Mouse (Mus musculus): Measurements from ENCODE around the gene Chek2. TPM values are rescaled to one million over a fixed set of nuclear protein-coding genes. Genes with fewer than 3 reads are reported as not detected.
"Not testable (repeated sequence)": the region's sequence is repeated elsewhere in the genome, so short reads cannot be mapped to it uniquely, and the experiment has no call there.

Gene Chek2
- polyA plus RNA-seq, 1 experiment from 2014 or later = 23.5 TPM

DNA sequence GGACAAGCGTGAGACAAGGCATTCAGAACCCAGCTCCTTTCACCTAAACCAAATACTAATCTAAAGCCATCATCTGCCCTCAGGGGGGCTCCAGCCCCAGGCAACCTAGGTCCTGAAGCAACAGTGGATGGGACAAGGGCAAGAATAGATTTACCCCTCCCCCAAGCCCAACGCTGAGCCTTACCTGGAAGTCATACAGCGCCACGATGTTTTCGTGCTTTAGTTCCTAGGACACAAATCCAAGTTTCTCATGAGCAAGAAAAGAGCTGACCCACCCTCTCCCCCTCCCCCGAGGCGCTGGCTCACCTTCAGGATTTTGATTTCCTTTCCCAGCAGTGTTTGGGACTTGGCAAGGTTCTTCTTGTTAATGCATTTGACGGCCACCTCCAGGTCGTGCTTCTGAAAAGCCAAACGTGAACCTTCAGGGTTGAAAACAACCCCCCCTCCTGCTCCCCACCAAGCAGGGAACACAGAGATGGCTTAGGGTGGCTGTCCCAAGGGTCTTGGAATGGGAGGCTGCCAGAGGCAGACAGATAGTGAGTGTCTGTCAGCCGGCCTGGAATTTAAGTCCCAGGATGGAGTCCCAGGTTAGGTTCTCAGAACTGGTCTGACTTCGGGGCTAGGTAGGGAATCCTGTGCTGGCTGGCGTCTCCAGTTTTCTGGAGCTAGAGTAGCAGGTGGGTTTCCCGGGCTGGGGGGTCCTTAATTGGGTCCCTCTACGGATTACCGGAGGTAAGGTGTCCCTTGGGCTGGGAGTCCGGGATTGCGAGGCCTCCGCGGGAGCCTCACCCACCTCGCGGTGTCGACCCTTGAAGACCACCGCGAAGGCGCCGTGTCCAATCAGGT is 30.7 kb upstream of the Chek2 start:
- H3K27ac ChIP-seq (replicated peaks) = peak overlapping the region; percentile 88
- no peaks in the 10 kb centered on the region for H3K27me3 ChIP-seq
- H3K4me3 ChIP-seq (replicated peaks) = peak overlapping the region; percentile 96
- 1% methylated on average over 27 of the region's 27 CpGs for WGBS
- ATAC-seq (ENCODE audit: insufficient number of reproducible peaks, low FRiP score, low TSS enrichment, low read depth) = no peak
- H3K36me3 ChIP-seq = peaks cover 14% of the 10 kb centered on the region; the same call in 1 of the 2 replicates
- peak overlapping the region; percentile 96 for H3K9ac ChIP-seq
- H3K4me2 ChIP-seq (replicated peaks) = peak overlapping the region; percentile 84
- no peaks in the 10 kb centered on the region for H3K9me3 ChIP-seq (replicated peaks)
- H3K4me1 ChIP-seq = peaks cover 47% of the 10 kb centered on the region

DNA sequence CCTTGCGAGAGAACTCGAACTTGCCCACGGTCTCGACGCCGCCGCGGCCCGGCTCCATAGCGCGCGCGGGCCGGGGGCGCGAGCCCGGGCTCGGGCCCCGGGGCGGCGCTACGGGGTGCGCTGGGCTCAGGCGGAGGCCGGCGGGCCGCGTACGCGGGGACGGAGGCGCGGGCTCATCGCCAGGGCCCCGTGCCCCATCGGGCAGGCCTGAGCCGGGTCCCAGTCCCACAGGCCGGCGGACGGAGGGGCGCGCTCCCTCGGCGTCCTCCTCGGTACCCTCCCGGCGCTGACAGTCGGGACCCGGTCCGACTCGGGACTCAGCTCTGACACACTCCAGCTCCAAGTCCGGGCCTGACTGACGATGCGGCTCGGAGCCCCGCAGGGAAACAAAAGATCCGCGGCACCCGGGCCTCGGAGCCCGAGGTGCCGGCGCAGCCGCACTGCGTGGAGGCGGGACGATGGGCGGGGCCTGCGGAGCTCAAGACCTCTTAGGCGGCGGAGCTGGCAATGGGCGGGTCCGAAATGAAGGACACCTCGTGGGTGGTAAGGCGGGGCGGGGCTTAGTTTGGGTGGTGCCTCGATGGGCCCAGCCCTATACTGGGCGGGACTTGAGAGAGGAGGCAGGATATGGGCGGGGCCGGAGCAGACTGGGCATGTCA is 30.0 kb upstream of the Chek2 start, which contains the start of gene Ulk1:
TSS of gene Ulk1 (minus strand) at position 431 of the 659 bp plus-strand sequence.
- H3K27ac ChIP-seq (replicated peaks) = peak within 1 kb of the TSS; percentile 88
- H3K27me3 ChIP-seq = no peaks in the 10 kb centered on the region
- peak within 1 kb of the TSS; percentile 96 for H3K9ac ChIP-seq
- H3K36me3 ChIP-seq = peaks cover 13% of the 10 kb centered on the region; the same call in 1 of the 2 replicates
- peak within 1 kb of the TSS; percentile 84 for H3K4me2 ChIP-seq (replicated peaks)
- ATAC-seq (ENCODE audit: insufficient number of reproducible peaks, low FRiP score, low TSS enrichment, low read depth) = peak; percentile 97
- H3K9me3 ChIP-seq (replicated peaks) = no peaks in the 10 kb centered on the region
- WGBS = under 1% methylated on average over 75 of the region's 80 CpGs
- H3K4me3 ChIP-seq (replicated peaks) = peak within 1 kb of the TSS; percentile 96
- H3K4me1 ChIP-seq = peaks cover 43% of the 10 kb centered on the region

DNA sequence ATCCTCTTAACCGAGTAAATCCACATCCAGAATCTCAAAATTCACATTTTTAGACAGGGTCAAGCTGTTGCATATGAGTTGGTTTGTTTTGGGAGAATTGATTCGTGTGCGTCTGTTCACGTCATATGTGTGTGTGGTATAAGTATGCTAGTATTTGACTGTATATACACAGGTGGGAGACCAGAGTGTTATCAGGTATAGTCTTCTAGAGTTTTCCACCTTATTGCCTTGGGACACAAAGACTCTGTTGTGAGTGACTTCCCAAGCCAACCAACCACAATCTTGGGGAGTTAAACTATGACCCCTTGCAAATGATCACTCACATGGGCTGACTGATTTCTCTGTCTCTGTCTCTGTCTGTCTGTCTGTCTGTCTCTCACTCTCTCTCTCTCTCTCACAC is 15.4 kb upstream of the Chek2 start:
- Histone ChIP-seq H3K4me3 (replicated peaks) (no peak overlapping the region), H3K27me3 (no peaks in the 10 kb centered on the region), H3K4me1 (no peaks in the 10 kb centered on the region), H3K4me2 (replicated peaks) (no peak overlapping the region), H3K9ac (no peak overlapping the region), H3K27ac (replicated peaks) (no peak overlapping the region), H3K36me3 (0 out of 2 replicates have a peak, but pooled peaks cover 4% of the 10 kb centered on the region), H3K9me3 (replicated peaks) (no peaks in the 10 kb centered on the region)
- ATAC-seq (ENCODE audit: insufficient number of reproducible peaks, low FRiP score, low TSS enrichment, low read depth) = no peak
- WGBS = 65% methylated on average over 4 of the region's 4 CpGs

DNA sequence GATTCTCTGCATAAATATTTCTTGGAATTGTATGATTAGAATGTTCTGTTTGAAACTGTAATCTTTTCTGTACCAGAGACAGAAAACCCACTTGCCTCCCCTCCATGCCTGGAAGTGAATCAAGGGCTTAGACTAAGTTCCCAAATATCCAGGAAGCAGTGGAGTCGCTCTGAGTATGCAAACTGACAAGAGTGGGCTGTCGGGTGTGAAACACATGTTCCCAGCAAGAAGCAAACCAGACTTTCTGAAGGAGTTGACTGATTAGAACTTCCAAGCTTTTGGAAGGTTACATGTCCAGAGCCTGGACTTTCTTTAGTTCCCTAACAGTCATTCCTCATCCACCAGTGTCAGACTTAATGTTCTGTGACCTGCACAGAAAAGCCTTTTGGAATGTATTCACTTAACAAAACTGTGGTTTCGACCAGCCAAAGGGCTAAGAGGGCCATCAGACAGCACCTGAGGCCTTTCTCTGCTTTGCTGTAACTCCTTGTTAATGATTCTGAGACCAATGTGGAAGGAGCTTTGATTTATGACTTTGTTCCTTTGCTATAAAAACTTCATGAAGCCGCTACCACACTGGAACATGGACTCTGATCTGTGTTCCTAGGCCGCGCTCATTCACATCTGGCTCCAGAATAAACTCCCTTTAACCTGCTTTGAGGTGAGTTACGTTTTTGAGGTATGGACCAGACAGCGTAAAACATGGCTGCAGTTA is 12.8 kb upstream of the Chek2 start:
- Histone ChIP-seq H3K27me3 (no peaks in the 10 kb centered on the region), H3K36me3 (peaks cover 11% of the 10 kb centered on the region; the same call in 1 of the 2 replicates), H3K9ac (no peak overlapping the region), H3K4me2 (replicated peaks) (no peak overlapping the region), H3K9me3 (replicated peaks) (no peaks in the 10 kb centered on the region), H3K27ac (replicated peaks) (no peak overlapping the region), H3K4me1 (no peaks in the 10 kb centered on the region), H3K4me3 (replicated peaks) (no peak overlapping the region)
- ATAC-seq (ENCODE audit: insufficient number of reproducible peaks, low FRiP score, low TSS enrichment, low read depth) = no peak
- 83% methylated on average over 8 of the region's 8 CpGs for WGBS

DNA sequence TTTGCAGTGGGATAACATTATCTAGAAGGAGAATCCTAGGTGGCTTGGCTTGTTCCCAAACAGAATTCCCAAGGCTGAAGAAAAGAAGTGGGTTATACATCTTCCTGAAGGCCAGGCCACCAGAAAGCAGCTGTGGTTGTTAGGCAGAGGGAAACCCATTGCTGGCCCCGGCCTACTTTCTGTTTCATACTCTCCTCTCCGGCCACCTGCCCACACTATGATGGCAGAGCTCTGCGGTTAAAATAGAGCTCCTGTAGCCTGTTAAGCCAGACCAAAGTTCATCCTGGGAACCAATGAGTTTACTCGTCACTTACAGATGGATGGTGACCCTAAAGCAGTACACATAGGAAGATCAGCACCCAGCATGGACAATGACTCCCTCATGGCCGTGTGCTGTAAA is 12.2 kb upstream of the Chek2 start:
- Histone ChIP-seq H3K27ac (replicated peaks) (no peak overlapping the region), H3K4me2 (replicated peaks) (no peak overlapping the region), H3K9me3 (replicated peaks) (no peaks in the 10 kb centered on the region), H3K36me3 (peaks cover 14% of the 10 kb centered on the region; the same call in 1 of the 2 replicates), H3K4me3 (replicated peaks) (no peak overlapping the region), H3K9ac (no peak overlapping the region), H3K4me1 (no peaks in the 10 kb centered on the region), H3K27me3 (no peaks in the 10 kb centered on the region)
- no peak for ATAC-seq (ENCODE audit: insufficient number of reproducible peaks, low FRiP score, low TSS enrichment, low read depth)
- 89% methylated on average over 5 of the region's 5 CpGs for WGBS

DNA sequence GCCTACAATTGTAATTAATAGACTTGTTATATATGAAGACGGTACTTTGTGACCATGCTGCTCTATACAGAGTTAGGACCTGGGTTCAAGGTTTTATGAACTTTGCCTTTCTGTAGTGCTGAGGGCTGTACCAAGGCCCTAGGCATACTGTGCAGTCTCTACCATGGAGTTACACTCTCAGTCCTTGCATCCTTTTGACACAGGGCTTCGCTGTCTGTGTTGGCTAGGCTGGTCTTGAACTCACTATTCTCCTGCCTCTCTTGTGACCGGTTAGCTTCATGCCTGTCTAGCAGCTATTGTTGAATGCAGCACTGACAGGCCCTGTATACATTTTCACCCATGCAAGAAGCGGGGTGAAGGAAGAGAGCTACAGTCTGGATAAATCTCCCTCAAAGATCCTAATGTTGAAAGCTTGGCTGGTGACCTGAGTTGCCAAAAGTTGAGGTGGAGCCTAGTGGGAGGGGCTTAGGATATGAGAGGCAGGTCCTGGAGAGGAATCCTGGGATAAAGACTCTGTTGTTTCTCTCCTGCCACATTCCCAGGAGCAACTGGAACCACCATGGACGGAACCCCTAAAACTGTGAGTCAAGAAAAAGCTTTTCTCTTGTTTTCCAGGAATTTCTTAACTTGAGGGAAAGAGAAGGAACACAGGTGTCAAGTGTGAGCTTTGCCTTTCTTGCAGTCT is 8.6 kb upstream of the Chek2 start:
- no peak overlapping the region for H3K4me3 ChIP-seq (replicated peaks)
- H3K27ac ChIP-seq (replicated peaks) = no peak overlapping the region
- WGBS = 87% methylated on average over 5 of the region's 5 CpGs
- H3K27me3 ChIP-seq = no peaks in the 10 kb centered on the region
- ATAC-seq (ENCODE audit: insufficient number of reproducible peaks, low FRiP score, low TSS enrichment, low read depth) = no peak
- H3K9ac ChIP-seq = no peak overlapping the region
- H3K9me3 ChIP-seq (replicated peaks) = no peaks in the 10 kb centered on the region
- no peaks in the 10 kb centered on the region for H3K4me1 ChIP-seq
- no peak overlapping the region for H3K4me2 ChIP-seq (replicated peaks)
- peaks cover 19% of the 10 kb centered on the region; the same call in 1 of the 2 replicates for H3K36me3 ChIP-seq

DNA sequence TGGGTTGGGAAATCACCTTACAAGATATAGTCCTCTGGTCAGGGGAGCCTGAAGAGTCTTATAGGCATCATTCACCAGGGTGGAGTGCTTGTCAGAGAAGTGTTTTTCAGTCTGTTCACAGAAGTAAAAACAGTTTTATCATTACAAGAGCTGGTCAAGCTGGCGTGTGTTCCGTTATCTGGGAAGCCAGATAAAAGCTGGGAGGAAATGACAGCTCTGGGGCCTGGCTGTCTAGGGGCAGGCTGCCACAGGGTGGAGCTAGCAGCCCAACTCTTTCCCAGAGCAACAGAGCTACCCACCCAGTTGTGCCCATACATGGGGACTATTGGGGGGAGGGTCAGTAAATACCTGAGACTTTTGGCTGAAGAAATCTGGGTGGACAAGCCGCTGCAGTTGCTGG is 3.8 kb upstream of the Chek2 start:
- no peaks in the 10 kb centered on the region for H3K27me3 ChIP-seq
- no peak overlapping the region for H3K4me2 ChIP-seq (replicated peaks)
- peaks cover 14% of the 10 kb centered on the region; the same call in 1 of the 2 replicates for H3K36me3 ChIP-seq
- H3K4me1 ChIP-seq = peaks cover 9% of the 10 kb centered on the region; the same call in 1 of the 2 replicates
- H3K4me3 ChIP-seq (replicated peaks) = no peak overlapping the region
- H3K9ac ChIP-seq = no peak overlapping the region
- H3K9me3 ChIP-seq (replicated peaks) = no peaks in the 10 kb centered on the region
- no peak for ATAC-seq (ENCODE audit: insufficient number of reproducible peaks, low FRiP score, low TSS enrichment, low read depth)
- 36% methylated on average over 3 of the region's 3 CpGs for WGBS
- no peak overlapping the region for H3K27ac ChIP-seq (replicated peaks)

DNA sequence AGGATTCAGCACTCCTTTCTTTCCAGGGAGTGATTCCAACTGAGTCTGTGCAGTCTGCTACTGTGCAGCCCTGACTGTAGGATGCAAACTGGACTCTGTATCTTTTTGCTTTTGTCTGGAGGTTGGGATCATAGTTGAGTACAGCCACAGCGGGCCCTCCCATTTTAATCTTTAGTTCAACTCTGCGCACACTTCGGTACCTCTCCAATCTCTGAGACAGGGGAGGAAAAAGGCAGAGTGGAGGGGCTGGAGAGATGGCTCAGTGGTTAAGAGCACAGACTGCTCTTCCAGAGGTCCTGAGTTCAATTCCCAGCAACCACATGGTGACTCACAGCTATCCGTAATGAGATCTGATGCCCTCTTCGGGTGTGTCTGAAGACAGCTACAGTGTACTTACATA is 1.8 kb upstream of the Chek2 start:
- not testable (repeated sequence) for H3K27ac ChIP-seq (replicated peaks); H3K9ac ChIP-seq; ATAC-seq (ENCODE audit: insufficient number of reproducible peaks, low FRiP score, low TSS enrichment, low read depth); H3K4me1 ChIP-seq; H3K4me2 ChIP-seq (replicated peaks); H3K36me3 ChIP-seq; H3K4me3 ChIP-seq (replicated peaks); H3K9me3 ChIP-seq (replicated peaks); H3K27me3 ChIP-seq
- 88% methylated on average over 5 of the region's 5 CpGs for WGBS

DNA sequence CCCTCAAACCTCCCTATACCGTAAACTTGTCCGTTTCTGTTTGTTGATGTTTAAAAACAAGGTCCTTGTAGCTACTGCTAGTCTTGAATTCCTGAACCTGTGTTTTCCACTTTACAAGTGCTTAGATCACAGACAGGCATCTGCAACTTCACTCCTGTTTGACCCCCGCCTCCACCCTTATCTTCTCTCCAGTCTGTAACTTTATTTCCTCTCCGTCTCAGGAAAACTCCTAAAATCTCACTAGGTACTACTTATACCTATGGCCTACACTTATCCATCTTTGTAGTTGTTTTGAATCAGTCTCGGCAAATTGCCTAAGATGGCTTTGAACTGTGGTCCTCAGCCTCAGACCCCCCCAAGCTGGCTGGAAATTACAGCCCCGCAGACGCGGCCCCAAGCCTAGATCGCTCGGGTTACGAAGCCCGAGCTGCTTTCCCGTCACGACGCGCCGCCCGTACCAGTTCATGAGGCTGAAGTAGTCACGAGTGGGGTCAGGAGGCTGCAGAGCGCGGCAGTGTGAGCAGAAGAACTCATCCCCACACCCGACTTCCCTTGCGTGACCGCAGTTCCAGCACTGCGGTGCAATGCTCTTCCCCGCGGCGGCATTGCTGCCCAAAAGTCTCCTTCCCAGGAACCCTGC is 621 bp upstream of the Chek2 start:
- H3K27ac ChIP-seq (replicated peaks) = peak overlapping the region; percentile 85
- no peaks in the 10 kb centered on the region for H3K27me3 ChIP-seq
- peaks cover 9% of the 10 kb centered on the region; the same call in 1 of the 2 replicates for H3K4me1 ChIP-seq
- H3K36me3 ChIP-seq = peaks cover 5% of the 10 kb centered on the region; the same call in 1 of the 2 replicates
- peak overlapping the region; percentile 68 for H3K4me3 ChIP-seq (replicated peaks)
- peak overlapping the region; percentile 77 for H3K4me2 ChIP-seq (replicated peaks)
- peak overlapping the region; percentile 67 for H3K9ac ChIP-seq
- 6% methylated on average over 28 of the region's 28 CpGs for WGBS
- peak; percentile 76 for ATAC-seq (ENCODE audit: insufficient number of reproducible peaks, low FRiP score, low TSS enrichment, low read depth)
- no peaks in the 10 kb centered on the region for H3K9me3 ChIP-seq (replicated peaks)

DNA sequence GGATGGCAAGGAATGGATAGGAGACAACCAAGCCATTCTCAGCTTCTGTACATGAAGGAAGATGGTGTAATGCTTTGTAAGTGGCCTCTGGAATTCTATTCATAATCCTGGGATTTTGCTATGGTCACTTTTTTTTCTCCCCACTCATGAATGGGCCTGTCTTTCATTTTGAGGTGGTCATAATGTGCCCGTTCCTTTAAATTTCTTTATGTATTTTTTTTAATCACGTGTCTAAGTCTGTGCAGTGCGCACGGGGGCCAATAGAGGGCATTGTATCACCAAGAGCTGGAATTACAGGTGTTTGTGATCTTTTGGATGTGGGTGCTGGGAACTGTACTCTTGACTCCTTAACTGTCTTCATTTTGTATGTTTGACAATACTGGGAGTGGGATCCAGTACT is 686 bp downstream of the Chek2 start:
- no peak for ATAC-seq (ENCODE audit: insufficient number of reproducible peaks, low FRiP score, low TSS enrichment, low read depth)
- no peaks in the 10 kb centered on the region for H3K9me3 ChIP-seq (replicated peaks)

More for the DNA sequence above, 686 bp downstream of the Chek2 start:
- H3K27me3 ChIP-seq = no peaks in the 10 kb centered on the region
- peaks cover 9% of the 10 kb centered on the region; the same call in 1 of the 2 replicates for H3K4me1 ChIP-seq
- peak overlapping the region; percentile 68 for H3K4me3 ChIP-seq (replicated peaks)
- H3K4me2 ChIP-seq (replicated peaks) = peak overlapping the region; percentile 55
- WGBS = 4% methylated on average over 4 of the region's 4 CpGs
- peak overlapping the region; percentile 82 for H3K27ac ChIP-seq (replicated peaks)
- peak overlapping the region; percentile 41 for H3K9ac ChIP-seq
- H3K36me3 ChIP-seq = peaks cover 7% of the 10 kb centered on the region; the same call in 1 of the 2 replicates
